Comparison of ENCODE assay signal across 8 mouse cellular contexts in genomic region chr2:145884913-145885785, GRCm38 (mm10). TPM values are rescaled to one million over a fixed set of nuclear protein-coding genes. Genes with fewer than 3 reads are reported as not detected.
A peak's percentile ranks its signal among the peaks of the same experiment; 100 is the strongest.
DNase-seq lines count a peak whose midpoint lies in the region; ATAC-seq and TF ChIP-seq lines count a peak whose summit lies in the region.

No protein-coding gene starts in this region.

- TF ChIP-seq CTCF in cortical plate, adult 2 months (IDR thresholded peaks at IDR 0.05; ENCODE audit: extremely low read depth, insufficient read depth, low read length), result no peak

- H3K4me1 ChIP-seq in cortical plate, adult 2 months (ENCODE audit: control insufficient read depth, insufficient read depth, low read length), result peaks cover 12% of the 10 kb centered on the region
- H3K4me1 ChIP-seq in heart, embryonic 11.5 days (ENCODE audit: control insufficient read depth, insufficient read depth, low read length), result peaks cover 36% of the 10 kb centered on the region
- peaks cover 37% of the 10 kb centered on the region for H3K4me1 ChIP-seq in stomach, embryonic 16.5 days (ENCODE audit: control insufficient read depth, insufficient read depth, low read length)

- peak overlapping the region; percentile 55 for H3K27ac ChIP-seq in cortical plate, adult 2 months (ENCODE audit: insufficient read depth, low read length)
- H3K27ac ChIP-seq in heart, embryonic 11.5 days (ENCODE audit: low read depth, low read length), result peak overlapping the region; percentile 81
- H3K27ac ChIP-seq in stomach, embryonic 16.5 days (ENCODE audit: low read length), result peak overlapping the region; percentile 93

- H3K4me2 ChIP-seq in heart, embryonic 11.5 days, result no peak overlapping the region
- H3K4me2 ChIP-seq in stomach, embryonic 16.5 days (ENCODE audit: low read depth, low read length), result no peak overlapping the region

- no peak for TF ChIP-seq POLR2A in cortical plate, adult 2 months (IDR thresholded peaks at IDR 0.05; ENCODE audit: extremely low read depth, insufficient read depth, low read length)

- no peaks in the 10 kb centered on the region for H3K9me3 ChIP-seq in heart, embryonic 11.5 days (replicated peaks; ENCODE audit: control insufficient read depth, low read length)
- H3K9me3 ChIP-seq in stomach, embryonic 16.5 days (replicated peaks; ENCODE audit: control insufficient read depth, low read length), result no peaks in the 10 kb centered on the region

- no peak for ATAC-seq in heart, embryonic 11.5 days (replicated peaks; ENCODE audit: insufficient number of reproducible peaks, low FRiP score, low TSS enrichment)
- peak; percentile 57; the same call in 1 of the 2 replicates for ATAC-seq in stomach, embryonic 16.5 days (ENCODE audit: insufficient read depth, low FRiP score)

- DNase-seq in layer of hippocampus, adult 9-11 months, result peak; percentile 56
- no peak for DNase-seq in layer of hippocampus, adult 9-10 months (ENCODE audit: low spot score)
- DNase-seq in kidney, postnatal 25 days, result peak; percentile 43 to 72
- DNase-seq in yolk sac, embryonic 10.5 days (ENCODE audit: low spot score), result no peak
- no peak for DNase-seq in retina, embryonic 14.5 days (ENCODE audit: low spot score)

- 49% methylated on average over 14 of the region's 14 CpGs for WGBS in heart, embryonic 11.5 days (ENCODE audit: insufficient replicate concordance)
- 47% methylated on average over 14 of the region's 14 CpGs for WGBS in stomach, embryonic 16.5 days

- H3K4me3 ChIP-seq in cortical plate, adult 2 months (ENCODE audit: insufficient read depth, low read length), result no peak overlapping the region
- no peak overlapping the region for H3K4me3 ChIP-seq in heart, embryonic 11.5 days (ENCODE audit: low read depth, low read length)
- H3K4me3 ChIP-seq in stomach, embryonic 16.5 days (replicated peaks; ENCODE audit: low read length), result no peak overlapping the region

- H3K27me3 ChIP-seq in heart, embryonic 11.5 days (ENCODE audit: control insufficient read depth, insufficient read depth, low read length), result no peaks in the 10 kb centered on the region
- no peaks in the 10 kb centered on the region for H3K27me3 ChIP-seq in stomach, embryonic 16.5 days (ENCODE audit: control insufficient read depth, insufficient read depth, low read length)

- peaks cover 9% of the 10 kb centered on the region; the same call in 1 of the 2 replicates for H3K36me3 ChIP-seq in heart, embryonic 11.5 days (ENCODE audit: control insufficient read depth, insufficient read depth, low read length)
- H3K36me3 ChIP-seq in stomach, embryonic 16.5 days (ENCODE audit: control insufficient read depth, insufficient read depth, low read length), result 0 out of 2 replicates have a peak, but pooled peaks cover 10% of the 10 kb centered on the region

- H3K9ac ChIP-seq in heart, embryonic 11.5 days (ENCODE audit: low read depth, low read length), result no peak overlapping the region
- peak overlapping the region; percentile 29; the same call in 1 of the 2 replicates for H3K9ac ChIP-seq in stomach, embryonic 16.5 days (ENCODE audit: low read length)

RNA-seq across cellular contexts. Expression of gene Naa20, which starts 16.8 kb away (rescaled TPM):
- 75.5 and 78.1 TPM in 2 replicates for polyA plus RNA-seq in cortical plate, adult 2 months (2012; rRNA removed)
- polyA plus RNA-seq in heart, embryonic 11.5 days (2014; fragmentation: Nextera tagmentation; extraction: Ambion mirVana), result 185 and 189 TPM in 2 replicates
- 144 and 160 TPM in 2 replicates for polyA plus RNA-seq in stomach, embryonic 16.5 days (2015; fragmentation: Nextera tagmentation; extraction: Ambion mirVana)

RNA-seq across cellular contexts. Expression of gene Cfap61, which starts 49.4 kb away (rescaled TPM):
- 2.2 and 2.3 TPM in 2 replicates for polyA plus RNA-seq in cortical plate, adult 2 months (2012; rRNA removed)
- polyA plus RNA-seq in heart, embryonic 11.5 days (2014; fragmentation: Nextera tagmentation; extraction: Ambion mirVana), result 0.10 and 1.1 TPM in 2 replicates
- polyA plus RNA-seq in stomach, embryonic 16.5 days (2015; fragmentation: Nextera tagmentation; extraction: Ambion mirVana), result 0.12 and 0.13 TPM in 2 replicates

RNA-seq across cellular contexts. Expression of gene Crnkl1, which starts 49.7 kb away (rescaled TPM):
- 8.7 and 10.0 TPM in 2 replicates for polyA plus RNA-seq in cortical plate, adult 2 months (2012; rRNA removed)
- 20.4 and 23.5 TPM in 2 replicates for polyA plus RNA-seq in heart, embryonic 11.5 days (2014; fragmentation: Nextera tagmentation; extraction: Ambion mirVana)
- polyA plus RNA-seq in stomach, embryonic 16.5 days (2015; fragmentation: Nextera tagmentation; extraction: Ambion mirVana), result 21.7 and 24.8 TPM in 2 replicates

Comparison
In these comparisons a context has a peak if more than half of its experiments do, and no peak if none do; other contexts are left out.
1. DNase-seq: peak in layer of hippocampus, adult 9-11 months (single experiment) and kidney, postnatal 25 days (2 of 2); none in layer of hippocampus, adult 9-10 months (single experiment), yolk sac, embryonic 10.5 days (single experiment) and retina, embryonic 14.5 days (single experiment).
2. Peak in every context shown above with its lines, with median percentiles within 50 percentile points of each other: H3K27ac ChIP-seq.